Mouse (Mus musculus) ES-Bruce4 (cell line): ENCODE data around the gene Tiam1.

ENCODE experiments used
- CTCF ChIP-seq: IDR thresholded peaks from one replicate; pipeline ENCODE4 v1.8.1; 2011; ENCODE audit warnings: low read depth, low read length
- EP300 ChIP-seq: IDR thresholded peaks from 2 replicates; pipeline ENCODE4 v1.6.1; 2011; ENCODE audit warnings: low read depth, low read length; ENCODE audit not compliant: insufficient read depth
- POLR2A ChIP-seq: IDR thresholded peaks from one replicate; pipeline ENCODE4 v1.8.1; 2011; ENCODE audit warnings: low read length; ENCODE audit not compliant: insufficient read depth

- TF ChIP-seq CTCF: no peak
- no peak for TF ChIP-seq POLR2A
- no peak for TF ChIP-seq EP300
Observed at GRCm38 (mm10) chr16:89813536-89813935, 330.0 kb downstream of the Tiam1 start.
